ENCODE assay signal across 13 mouse cellular contexts in genomic region chr2:74120051-74120450, GRCm38 (mm10).
DNase-seq lines count a peak whose midpoint lies in the region; ATAC-seq lines count a peak whose summit lies in the region.
"Had no signal": no experiment of that assay in that cellular context is flagged by ENCODE, and none has a peak within 500 bp of the region (broad histone marks: within the 10 kb centered on the region; RNA-seq: fewer than 3 reads in every experiment).

No protein-coding gene starts in this region.

- ATAC-seq in forebrain, embryonic 16.5 days, result 0 out of 2 replicates have a peak, but pooled peaks have one; percentile 18
- no peak for ATAC-seq in neural tube, embryonic 14.5 days (ENCODE audit: low read depth)

- peak overlapping the region; percentile 68 for H3K27ac ChIP-seq in forebrain, embryonic 16.5 days (ENCODE audit: low read length)
- peak overlapping the region; percentile 59; the same call in 1 of the 2 replicates for H3K27ac ChIP-seq in midbrain, embryonic 10.5 days (replicated peaks)
- peak overlapping the region; percentile 62 for H3K27ac ChIP-seq in neural tube, embryonic 14.5 days (ENCODE audit: low read depth, low read length)

- H3K36me3 ChIP-seq in forebrain, embryonic 16.5 days (ENCODE audit: control insufficient read depth, insufficient read depth), result no peaks in the 10 kb centered on the region
- no peaks in the 10 kb centered on the region for H3K36me3 ChIP-seq in midbrain, embryonic 10.5 days
- H3K36me3 ChIP-seq in neural tube, embryonic 14.5 days (ENCODE audit: control insufficient read depth, insufficient read depth, low read length), result no peaks in the 10 kb centered on the region

- no peak overlapping the region for H3K4me3 ChIP-seq in forebrain, embryonic 16.5 days (replicated peaks; ENCODE audit: low read length)
- no peak overlapping the region for H3K4me3 ChIP-seq in midbrain, embryonic 10.5 days
- H3K4me3 ChIP-seq in neural tube, embryonic 14.5 days (ENCODE audit: low read depth, low read length), result no peak overlapping the region

- DNase-seq in kidney, postnatal 14 days, result peak; percentile 20
- no peak for DNase-seq in kidney, postnatal 36 days
- DNase-seq in midbrain, embryonic 10.5 days (ENCODE audit: low spot score), result no peak
- no peak for DNase-seq in adrenal gland, adult (ENCODE audit: inconsistent age in 2 of 2, low spot score in 1 of 2)
- DNase-seq in layer of hippocampus, adult 11-12 months (ENCODE audit: low spot score), result no peak
- no peak for DNase-seq in adrenal gland, postnatal 25 days
- DNase-seq: cerebellum, adult 18-20 months; heart, postnatal 36 days; layer of hippocampus, postnatal 36 days; liver; thymus, adult 2 months had no signal

- H3K9me3 ChIP-seq in forebrain, embryonic 16.5 days (ENCODE audit: control insufficient read depth, low read length), result no peaks in the 10 kb centered on the region
- H3K9me3 ChIP-seq in midbrain, embryonic 10.5 days (replicated peaks), result no peaks in the 10 kb centered on the region
- no peaks in the 10 kb centered on the region for H3K9me3 ChIP-seq in neural tube, embryonic 14.5 days (ENCODE audit: control insufficient read depth, low read length)

- 0 out of 2 replicates have a peak overlapping the region, but pooled peaks have one; percentile 1 for H3K4me2 ChIP-seq in forebrain, embryonic 16.5 days (ENCODE audit: low read length)
- H3K4me2 ChIP-seq in neural tube, embryonic 14.5 days (ENCODE audit: low read depth, low read length), result no peak overlapping the region

- 43% methylated on average over 10 of the region's 10 CpGs for WGBS in forebrain, embryonic 16.5 days
- 57% methylated on average over 10 of the region's 10 CpGs for WGBS in midbrain, embryonic 10.5 days
- 25% methylated on average over 10 of the region's 10 CpGs for WGBS in neural tube, embryonic 14.5 days

- peaks cover 15% of the 10 kb centered on the region for H3K4me1 ChIP-seq in forebrain, embryonic 16.5 days (replicated peaks; ENCODE audit: control insufficient read depth, insufficient read depth, low read length)
- peaks cover 33% of the 10 kb centered on the region for H3K4me1 ChIP-seq in midbrain, embryonic 10.5 days
- H3K4me1 ChIP-seq in neural tube, embryonic 14.5 days (ENCODE audit: control insufficient read depth, insufficient read depth, low read length), result peaks cover 10% of the 10 kb centered on the region; the same call in 1 of the 2 replicates

- H3K9ac ChIP-seq in forebrain, embryonic 16.5 days (replicated peaks; ENCODE audit: low read depth, low read length), result no peak overlapping the region
- H3K9ac ChIP-seq in neural tube, embryonic 14.5 days (replicated peaks; ENCODE audit: low read depth, low read length), result no peak overlapping the region

- H3K27me3 ChIP-seq in forebrain, embryonic 16.5 days (replicated peaks; ENCODE audit: control insufficient read depth, insufficient read depth, low read length), result 0 out of 2 replicates have a peak, but pooled peaks cover 3% of the 10 kb centered on the region
- H3K27me3 ChIP-seq in midbrain, embryonic 10.5 days (ENCODE audit: low read depth, poor library complexity, severe bottlenecking), result no peaks in the 10 kb centered on the region
- H3K27me3 ChIP-seq in neural tube, embryonic 14.5 days (ENCODE audit: control insufficient read depth, insufficient read depth, low read length), result no peaks in the 10 kb centered on the region
